Mouse (Mus musculus) CH12F3 (cell line): ENCODE data around the gene Cyp2d9.
"Not testable (repeated sequence)": the region's sequence is repeated elsewhere in the genome, so short reads cannot be mapped to it uniquely, and the experiment has no call there.

ENCODE experiments used
- in situ Hi-C: fragments of 300-500 bp; cut with MboI; formaldehyde crosslinking; loops from 2 replicates; pipeline ENCODE4 v1.14.3; 2020; ENCODE audit warnings: low sequenced_read_pairs

The Cyp2d9 gene

DNA sequence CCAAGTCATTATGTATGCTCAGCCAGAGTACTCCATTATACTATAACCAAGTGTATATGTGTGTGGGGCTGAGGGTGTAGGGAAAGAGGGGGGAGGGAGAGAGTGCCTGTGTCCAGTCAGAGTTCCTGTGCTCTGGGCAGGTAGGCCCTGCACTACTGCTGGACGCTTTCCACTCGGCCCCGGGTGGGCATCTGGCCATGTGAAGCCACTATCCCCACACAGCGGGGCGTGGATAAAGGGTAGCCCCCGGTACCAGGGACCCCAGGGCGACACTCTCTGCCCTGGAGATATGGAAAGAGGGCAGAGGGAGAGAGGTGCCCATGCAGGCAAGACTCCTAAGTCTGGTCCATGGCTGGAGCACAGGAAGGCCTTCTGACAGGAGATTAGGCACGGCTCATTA is 12.0 kb downstream of the Cyp2d9 start:
- in situ Hi-C loops = no loop called here

DNA sequence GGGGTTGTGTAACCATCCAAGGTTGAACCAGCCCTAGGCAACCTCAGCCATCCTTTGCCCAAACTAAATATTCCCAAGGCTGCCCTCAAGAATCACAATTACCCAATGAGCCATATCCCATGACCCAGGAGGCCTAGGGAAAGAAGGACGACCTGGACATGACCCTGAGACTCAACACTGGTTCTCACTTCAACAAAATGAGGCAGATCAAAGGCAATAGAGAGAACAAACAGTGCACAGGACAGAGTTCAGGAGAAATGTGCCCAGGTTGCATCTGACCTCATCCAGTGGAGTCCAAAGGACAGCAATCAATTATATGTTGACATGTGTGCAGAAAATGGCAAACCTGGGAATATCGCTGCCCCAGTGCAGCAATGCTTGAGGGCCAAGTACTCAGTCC is 16.8 kb downstream of the Cyp2d9 start:
- in situ Hi-C loops = not testable (repeated sequence)

DNA sequence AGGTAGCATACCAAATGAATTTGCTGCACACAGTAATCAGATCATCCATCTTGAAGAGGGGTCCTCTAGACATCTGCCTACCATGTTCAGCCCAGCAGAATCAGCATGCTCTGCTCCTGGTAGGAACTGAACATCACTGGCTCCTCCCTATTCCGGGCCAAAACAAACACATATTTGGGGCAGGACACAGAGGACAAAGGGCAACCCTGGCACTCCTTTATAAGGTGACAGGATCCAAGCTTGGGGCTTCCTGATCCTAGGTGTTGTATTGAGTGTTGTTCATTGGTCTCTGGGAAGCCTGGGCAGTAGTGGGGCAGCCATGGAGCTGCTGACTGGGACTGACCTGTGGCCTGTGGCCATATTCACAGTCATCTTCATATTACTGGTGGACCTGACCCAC is 18.9 kb downstream of the Cyp2d9 start:
- in situ Hi-C loops = not testable (repeated sequence)

DNA sequence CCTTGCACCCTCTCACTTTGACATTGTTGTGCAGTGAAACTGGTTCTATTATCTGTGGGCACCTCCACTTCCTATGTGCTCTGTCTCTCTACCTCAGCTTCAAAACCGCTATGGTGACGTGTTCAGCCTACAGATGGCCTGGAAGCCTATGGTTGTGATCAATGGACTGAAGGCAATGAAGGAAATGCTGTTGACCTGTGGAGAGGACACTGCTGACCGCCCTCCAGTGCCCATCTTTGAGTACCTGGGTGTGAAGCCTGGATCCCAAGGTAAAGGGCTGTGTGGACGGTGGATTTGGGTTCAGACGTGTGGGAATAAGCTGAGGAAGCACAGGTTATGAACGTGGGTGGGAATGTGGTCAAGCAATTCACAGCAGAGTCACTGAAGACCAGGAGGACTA is 20.3 kb downstream of the Cyp2d9 start:
- in situ Hi-C loops = not testable (repeated sequence)

DNA sequence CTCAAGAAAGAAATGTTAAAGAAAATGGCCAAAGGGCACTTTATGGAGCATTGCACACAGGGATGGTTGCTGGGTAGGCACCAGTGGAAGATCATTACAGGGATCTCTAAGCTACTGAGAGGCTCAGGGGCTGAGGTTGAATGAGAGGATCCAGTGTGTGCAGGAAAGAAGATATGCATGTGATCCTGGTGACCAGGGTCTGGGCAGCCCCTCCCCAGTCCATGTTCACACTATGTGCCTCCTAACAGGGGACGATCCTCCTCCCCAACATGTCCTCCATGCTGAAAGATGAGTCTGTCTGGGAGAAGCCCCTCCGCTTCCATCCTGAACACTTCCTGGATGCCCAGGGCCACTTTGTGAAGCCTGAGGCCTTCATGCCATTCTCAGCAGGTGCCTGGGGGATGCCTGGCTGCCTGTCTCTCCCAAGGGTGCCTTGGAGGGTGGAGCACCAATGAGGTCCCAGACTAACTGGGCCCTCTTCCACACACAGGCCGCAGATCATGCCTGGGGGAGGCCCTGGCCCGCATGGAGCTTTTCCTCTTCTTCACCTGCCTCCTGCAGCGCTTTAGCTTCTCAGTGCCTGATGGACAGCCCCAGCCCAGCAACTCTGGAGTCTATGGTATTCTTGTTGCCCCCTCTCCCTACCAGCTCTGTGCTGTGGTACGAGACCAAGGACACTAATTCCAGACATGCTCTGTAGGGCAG is 23.0 kb downstream of the Cyp2d9 start:
- in situ Hi-C loops = not testable (repeated sequence)

DNA sequence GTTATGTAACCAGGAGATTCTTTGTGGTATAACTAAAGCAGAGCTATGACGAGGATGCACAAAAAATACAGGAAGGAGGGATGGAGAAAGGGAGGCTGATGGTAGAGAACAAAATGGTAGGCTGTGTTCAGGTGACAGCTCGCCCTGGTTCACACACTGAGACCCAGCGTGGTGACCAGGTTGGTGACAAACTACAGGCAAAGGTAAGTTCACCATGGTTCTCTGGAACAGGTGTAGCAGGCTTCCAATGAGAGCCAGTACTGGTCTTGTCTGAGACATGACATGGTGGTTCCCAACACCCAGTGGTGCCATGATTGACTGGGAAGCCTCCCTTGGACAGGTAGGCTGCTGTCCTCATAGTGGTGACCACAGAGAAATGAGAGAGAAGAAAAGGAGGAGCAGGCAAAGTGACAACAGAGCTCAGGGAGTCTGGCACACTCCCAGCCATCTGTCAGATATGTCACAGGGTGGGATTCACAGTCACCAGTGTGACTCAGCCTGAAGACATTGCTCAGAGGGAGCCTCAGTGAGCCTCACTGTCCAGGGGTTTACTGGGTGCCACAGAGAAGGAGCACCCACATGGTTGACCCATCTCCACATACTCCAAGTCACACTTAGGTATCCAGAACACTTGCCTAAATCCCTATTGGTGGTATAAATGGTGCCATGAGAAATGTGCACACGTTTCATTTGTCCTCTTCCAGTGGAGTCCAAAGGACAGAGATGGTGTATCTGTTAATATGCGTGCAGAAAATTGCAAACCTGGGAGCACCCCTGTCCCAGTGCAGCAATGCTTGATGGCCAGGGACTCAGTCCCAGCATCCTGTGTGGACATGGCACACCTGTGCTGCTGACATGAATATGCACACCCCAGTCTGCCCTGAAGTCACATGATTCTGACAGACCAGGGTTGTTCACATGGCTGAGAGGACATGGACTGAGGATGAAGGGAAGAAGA is 24.1 kb downstream of the Cyp2d9 start:
- in situ Hi-C loops = no loop called here

DNA sequence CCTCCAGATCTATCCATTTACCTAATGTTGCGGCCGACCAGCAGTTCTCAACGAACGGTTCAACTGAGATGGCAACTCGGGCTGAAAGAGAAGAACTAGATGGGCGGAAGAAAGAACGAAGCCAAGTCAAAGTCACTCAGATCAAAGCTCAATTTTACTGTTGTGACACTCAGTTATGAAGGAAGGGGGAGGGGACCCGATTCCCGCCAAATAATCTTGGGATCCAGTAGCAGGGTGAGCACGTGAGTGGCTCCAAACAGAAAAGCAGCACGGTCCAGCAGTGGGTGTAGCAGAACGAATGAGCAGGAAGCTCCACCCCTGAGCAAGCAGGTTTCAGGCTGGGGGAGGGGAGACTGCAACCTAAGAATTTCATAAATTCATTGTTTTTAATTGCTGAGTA is 26.0 kb downstream of the Cyp2d9 start:
- in situ Hi-C loops = not testable (repeated sequence)

DNA sequence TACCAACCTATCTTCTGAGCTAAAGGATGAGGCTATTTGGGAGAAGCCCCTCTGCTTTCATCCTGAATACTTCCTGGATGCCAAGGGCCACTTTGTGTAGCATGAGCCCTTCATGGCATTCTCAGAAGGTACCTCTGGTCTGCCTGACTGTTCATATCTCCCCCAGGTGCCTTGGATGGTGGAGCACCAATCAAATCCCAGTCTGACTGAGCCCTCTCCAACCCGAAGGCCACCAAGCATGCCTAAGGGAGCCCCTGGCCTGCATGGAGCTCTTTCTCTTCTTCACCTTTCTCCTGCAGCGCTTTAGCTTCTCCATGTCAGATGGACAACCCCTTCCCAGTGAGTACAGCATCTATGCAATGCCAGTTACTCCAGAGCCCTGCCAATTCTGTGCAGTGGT is 31.5 kb downstream of the Cyp2d9 start:
- in situ Hi-C loops = no loop called here

DNA sequence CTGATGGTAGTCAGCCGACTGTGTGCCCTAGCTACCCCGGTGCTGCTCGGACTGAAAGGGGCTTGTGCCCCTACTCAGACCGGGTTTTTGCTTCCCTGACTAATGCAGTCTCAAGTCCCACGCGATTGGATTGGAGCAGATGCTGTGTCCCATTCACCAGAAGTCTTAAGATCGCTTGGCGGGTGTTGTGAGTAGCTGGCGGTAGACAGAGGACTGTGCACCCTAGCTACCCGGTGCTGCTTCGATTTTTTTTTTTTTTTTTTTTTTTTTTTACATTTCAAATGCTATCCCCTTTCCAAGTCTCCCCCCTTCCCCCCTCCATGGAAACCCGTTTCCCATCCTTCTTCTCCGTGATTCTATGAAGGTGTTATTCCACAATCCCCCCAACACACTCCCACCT is 61.0 kb downstream of the Cyp2d9 start:
- in situ Hi-C loops = not testable (repeated sequence)
